Mouse (Mus musculus) heart, embryonic 12.5 days (tissue): ENCODE results near the gene Tollip. TPM values are rescaled to one million over a fixed set of nuclear protein-coding genes. Genes with fewer than 3 reads are reported as not detected.

Experiments
- ATAC-seq: fragments of 200-750 bp; cut with Nextera tagmentation; 2 replicates; pipeline ENCODE4 v1.8.0; 2017; ENCODE audit warnings: moderate TSS enrichment, moderate library complexity; ENCODE audit not compliant: insufficient number of reproducible peaks, low FRiP score
- H3K27ac ChIP-seq: fragments of 300-500 bp; sonication (generic); 2 replicates; pipeline ENCODE4 v1.5.1; 2016; ENCODE audit warnings: mild to moderate bottlenecking, moderate library complexity; ENCODE audit not compliant: poor library complexity, severe bottlenecking
- H3K27me3 ChIP-seq: fragments of 300-500 bp; sonication (generic); replicated peaks from 2 replicates; pipeline ENCODE4 v1.6.1; 2016; ENCODE audit warnings: mild to moderate bottlenecking, moderate library complexity
- H3K36me3 ChIP-seq: fragments of 300-500 bp; sonication (generic); 2 replicates; pipeline ENCODE4 v1.6.1; 2016; ENCODE audit warnings: mild to moderate bottlenecking, moderate library complexity
- H3K4me1 ChIP-seq: fragments of 300-500 bp; sonication (generic); replicated peaks from 2 replicates; pipeline ENCODE4 v1.6.1; 2016; ENCODE audit warnings: mild to moderate bottlenecking
- H3K4me2 ChIP-seq: fragments of 300-500 bp; sonication (generic); 2 replicates; pipeline ENCODE4 v1.6.1; 2016; ENCODE audit warnings: mild to moderate bottlenecking, moderate library complexity
- H3K4me3 ChIP-seq: fragments of 300-500 bp; sonication (generic); 2 replicates; pipeline ENCODE4 v1.5.1; 2016; ENCODE audit warnings: mild to moderate bottlenecking
- H3K9ac ChIP-seq: fragments of 300-500 bp; sonication (generic); 2 replicates; pipeline ENCODE4 v1.6.1; 2016; ENCODE audit warnings: mild to moderate bottlenecking, moderate library complexity
- H3K9me3 ChIP-seq: fragments of 300-500 bp; sonication (generic); replicated peaks from 2 replicates; pipeline ENCODE4 v1.6.1; 2016; ENCODE audit warnings: mild to moderate bottlenecking, moderate library complexity
- WGBS: fragments of 180-500 bp; shearing (Covaris S2); methylation state at CpG from one replicate; pipeline ENCODE4 v1.1.7; 2016; 5-methylcytosine and 5-hydroxymethylcytosine counted together
- polyA plus RNA-seq: library from polyadenylated mRNA; unstranded; fragments of >200 nt; fragmentation: Nextera tagmentation; extraction: Ambion mirVana; gene quantifications from 2 replicates; pipeline ENCODE4 v1.2.1, GENCODE M21; 2016

Tollip gene
- polyA plus RNA-seq, 1 experiment from 2014 or later: 41.3 TPM

DNA sequence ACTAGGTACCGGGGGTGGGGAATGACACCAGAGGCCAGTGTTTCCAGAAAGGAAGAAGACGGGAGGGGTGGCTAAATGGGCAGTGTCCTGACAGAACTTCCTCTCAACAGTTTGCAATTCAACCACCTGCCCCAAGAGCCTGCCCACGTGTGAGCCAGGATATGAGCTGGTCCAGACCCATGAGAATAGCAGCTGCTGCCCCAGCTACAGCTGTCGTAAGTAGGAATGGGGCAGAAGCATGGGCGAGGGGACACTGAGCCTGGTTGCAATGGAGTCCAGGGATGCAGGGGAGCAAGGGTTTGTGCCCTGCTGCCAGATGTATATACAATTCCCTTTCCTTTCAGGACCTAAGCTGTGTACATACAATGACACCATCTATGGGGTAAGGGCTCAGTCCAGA is 48.7 kb downstream of the Tollip start:
- 65% methylated on average over 5 of the region's 5 CpGs for WGBS
- 0 out of 2 replicates have a peak, but pooled peaks cover 6% of the 10 kb centered on the region for H3K27me3 ChIP-seq
- H3K27ac ChIP-seq: no peak overlapping the region
- no peak overlapping the region for H3K4me3 ChIP-seq
- no peak for ATAC-seq
- H3K36me3 ChIP-seq: peaks cover 20% of the 10 kb centered on the region
- H3K4me2 ChIP-seq: no peak overlapping the region
- no peak overlapping the region for H3K9ac ChIP-seq
- H3K4me1 ChIP-seq: no peaks in the 10 kb centered on the region
- no peaks in the 10 kb centered on the region for H3K9me3 ChIP-seq

DNA sequence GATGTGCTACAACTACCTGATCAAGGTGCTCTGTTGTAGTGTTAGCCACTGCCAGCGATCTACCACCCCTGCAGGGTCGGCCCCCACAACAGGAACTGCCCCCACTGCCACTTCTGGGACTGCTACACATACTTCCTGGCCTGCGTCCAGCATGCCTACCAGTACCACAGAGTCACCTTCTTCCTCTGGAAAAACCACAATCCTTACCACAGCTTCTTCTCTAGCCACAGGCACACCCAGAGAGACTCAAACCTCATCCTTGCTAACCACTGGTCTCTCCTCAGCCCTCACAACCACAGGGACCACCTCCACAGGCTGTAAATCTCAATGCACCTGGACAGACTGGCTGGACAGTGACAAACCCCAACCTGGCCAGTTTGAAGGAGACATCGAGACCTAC is 57.3 kb downstream of the Tollip start:
- no peaks in the 10 kb centered on the region for H3K9me3 ChIP-seq
- no peak overlapping the region for H3K4me3 ChIP-seq
- H3K36me3 ChIP-seq: no peaks in the 10 kb centered on the region
- 70% methylated on average over 4 of the region's 4 CpGs for WGBS
- H3K27ac ChIP-seq: no peak overlapping the region
- no peak for ATAC-seq
- no peak overlapping the region for H3K9ac ChIP-seq
- H3K27me3 ChIP-seq: no peaks in the 10 kb centered on the region; the same call in 1 of the 2 replicates
- H3K4me1 ChIP-seq: no peaks in the 10 kb centered on the region
- no peak overlapping the region for H3K4me2 ChIP-seq

GRCm38 (mm10) chr7:141840354-141840753 is 78.0 kb downstream of the Tollip start:
- no peak overlapping the region for H3K4me3 ChIP-seq
- H3K27me3 ChIP-seq: peaks cover 25% of the 10 kb centered on the region
- H3K27ac ChIP-seq: no peak overlapping the region
- no peaks in the 10 kb centered on the region for H3K9me3 ChIP-seq
- no peak overlapping the region for H3K4me2 ChIP-seq
- H3K9ac ChIP-seq: no peak overlapping the region
- peaks cover 37% of the 10 kb centered on the region for H3K4me1 ChIP-seq
- 84% methylated on average over 10 of the region's 10 CpGs for WGBS
- no peak for ATAC-seq
- no peaks in the 10 kb centered on the region for H3K36me3 ChIP-seq

DNA sequence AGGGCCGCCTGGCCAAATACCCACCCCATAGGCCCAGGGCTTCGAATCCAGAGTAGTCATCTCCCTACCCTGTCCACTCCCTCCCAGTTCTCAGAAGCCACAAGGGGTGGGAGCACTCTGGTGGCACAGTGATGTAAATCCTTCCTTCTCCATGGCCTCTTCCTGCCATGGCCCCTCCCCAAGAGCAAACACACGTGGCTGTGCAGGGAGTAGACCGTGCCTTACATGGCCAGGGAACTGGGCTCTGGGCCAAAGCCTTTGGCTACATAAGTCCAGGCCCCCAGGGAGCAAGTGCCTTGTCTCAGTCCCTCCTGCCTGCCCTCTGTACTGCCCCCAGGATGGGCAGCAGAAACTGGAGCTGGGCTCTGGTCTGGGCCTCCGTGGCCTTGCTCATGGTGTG is 79.5 kb downstream of the Tollip start, which contains the start of gene Muc5b:
TSS of gene Muc5b (plus strand) at position 292 of the 400 bp plus-strand sequence.
- Histone ChIP-seq H3K9me3 (no peaks in the 10 kb centered on the region), H3K36me3 (no peaks in the 10 kb centered on the region), H3K27ac (no peak within 1 kb of the TSS), H3K4me1 (peaks cover 37% of the 10 kb centered on the region), H3K4me3 (no peak within 1 kb of the TSS), H3K27me3 (peaks cover 23% of the 10 kb centered on the region), H3K9ac (no peak within 1 kb of the TSS), H3K4me2 (no peak within 1 kb of the TSS)
- 55% methylated on average over 5 of the region's 5 CpGs for WGBS
- peak; percentile 54; the same call in 1 of the 2 replicates for ATAC-seq

- H3K27ac ChIP-seq: no peak overlapping the region
- H3K36me3 ChIP-seq: no peaks in the 10 kb centered on the region
- no peak overlapping the region for H3K9ac ChIP-seq
- H3K4me2 ChIP-seq: no peak overlapping the region
- H3K4me3 ChIP-seq: no peak overlapping the region
- H3K4me1 ChIP-seq: peaks cover 41% of the 10 kb centered on the region
- ATAC-seq: no peak
- peaks cover 9% of the 10 kb centered on the region; the same call in 1 of the 2 replicates for H3K27me3 ChIP-seq
- H3K9me3 ChIP-seq: no peaks in the 10 kb centered on the region
- WGBS: 42% methylated on average over 8 of the region's 8 CpGs
Observed at GRCm38 (mm10) chr7:141836423-141836822, 81.9 kb downstream of the Tollip start.

DNA sequence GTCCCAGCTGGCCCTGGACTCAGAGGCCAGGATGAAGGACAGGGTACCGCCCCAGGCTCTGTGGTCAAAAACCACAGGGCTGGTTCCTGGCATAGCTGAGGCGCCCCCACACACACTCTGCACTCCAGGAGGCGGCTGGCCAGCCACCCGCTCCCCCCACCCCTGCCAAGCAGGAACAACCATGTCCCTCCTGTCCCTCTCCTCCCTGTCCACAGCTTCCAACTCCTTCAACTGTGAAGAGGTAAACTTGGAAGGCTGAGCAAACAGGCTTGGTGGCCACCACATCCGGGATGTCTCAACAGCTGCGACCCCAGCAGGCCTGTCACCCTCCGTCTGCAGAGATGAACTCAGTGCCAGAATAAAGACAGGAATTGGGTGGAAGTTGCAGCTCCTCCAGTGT is 82.4 kb downstream of the Tollip start:
- ATAC-seq: no peak
- no peaks in the 10 kb centered on the region for H3K9me3 ChIP-seq
- no peak overlapping the region for H3K4me2 ChIP-seq
- WGBS: 73% methylated on average over 7 of the region's 7 CpGs
- H3K27ac ChIP-seq: 0 out of 2 replicates have a peak overlapping the region, but pooled peaks have one; percentile 16
- no peak overlapping the region for H3K4me3 ChIP-seq
- no peaks in the 10 kb centered on the region for H3K36me3 ChIP-seq
- H3K4me1 ChIP-seq: peaks cover 41% of the 10 kb centered on the region
- peaks cover 9% of the 10 kb centered on the region; the same call in 1 of the 2 replicates for H3K27me3 ChIP-seq
- no peak overlapping the region for H3K9ac ChIP-seq

Other genes with a start within 250 kb of the Tollip start
- gene Muc2, start 228.2 kb downstream of the Tollip start, polyA plus RNA-seq: 0.31 and 0.51 TPM in 2 replicates
- not detected in 2 replicates for gene Muc5ac, start 129.5 kb downstream of the Tollip start, polyA plus RNA-seq
- 0.06 TPM in 2 replicates for gene Muc5b, start 79.4 kb downstream of the Tollip start, polyA plus RNA-seq
- 0.40 TPM in 2 replicates for gene Brsk2, start 31.2 kb upstream of the Tollip start, polyA plus RNA-seq
- gene Mob2, start 142.6 kb upstream of the Tollip start, polyA plus RNA-seq: 42.7 and 43.6 TPM in 2 replicates
- gene Dusp8, start 177.3 kb upstream of the Tollip start, polyA plus RNA-seq: 17.7 and 17.8 TPM in 2 replicates
- gene Gm45618, start 202.2 kb upstream of the Tollip start, polyA plus RNA-seq: not detected in 2 replicates
- gene Gm39115, start 217.5 kb upstream of the Tollip start, polyA plus RNA-seq: not detected in 2 replicates
- not detected in 2 replicates for gene Gm45337, start 226.1 kb upstream of the Tollip start, polyA plus RNA-seq
- gene Gm29735, start 238.6 kb upstream of the Tollip start, polyA plus RNA-seq: not detected in 2 replicates
- gene Gm4553, start 247.2 kb upstream of the Tollip start, polyA plus RNA-seq: not detected in 2 replicates